Mouse (Mus musculus): ENCODE results near the gene Fam102a. TPM values are rescaled to one million over a fixed set of nuclear protein-coding genes. Genes with fewer than 3 reads are reported as not detected.

Gene Fam102a
- total and polyA plus RNA-seq, 2 experiments from 2014 or later = 7.2 to 24.4 TPM

- TF ChIP-seq CTCF (IDR thresholded peaks at IDR 0.05) = no peak
- H3K27ac ChIP-seq (ENCODE audit: low read depth, low read length) = no peak overlapping the region
These were observed 72.3 kb downstream of the Fam102a start for GRCm38 (mm10) chr2:32607262-32607947.

GRCm38 (mm10) chr2:32608141-32608777, 73.1 kb downstream of the Fam102a start:
- H3K27ac ChIP-seq (ENCODE audit: low read depth, low read length) = no peak overlapping the region
- H3K36me3 ChIP-seq (ENCODE audit: insufficient read depth, low read length) = no peaks in the 10 kb centered on the region; the same call in 1 of the 2 replicates
- ATAC-seq (ENCODE audit: low FRiP score) = peak; percentile 47; the same call in 1 of the 2 replicates
- DNase-seq (ENCODE audit: low spot score) = peak; percentile 54
- H3K27me3 ChIP-seq (ENCODE audit: insufficient read depth, low read length) = no peaks in the 10 kb centered on the region
- WGBS = 11% methylated on average over 25 of the region's 25 CpGs
- peak overlapping the region; percentile 36 for H3K9ac ChIP-seq (replicated peaks; ENCODE audit: low read length, poor library complexity, severe bottlenecking)
- peak overlapping the region; percentile 77 for H3K4me3 ChIP-seq (ENCODE audit: low read depth, low read length)
- TF ChIP-seq CTCF (IDR thresholded peaks at IDR 0.05) = peak; percentile 9; the same call in 1 of the 2 replicates
- no peaks in the 10 kb centered on the region for H3K9me3 ChIP-seq (ENCODE audit: low read length)
- peak overlapping the region; percentile 80 for H3K4me2 ChIP-seq (ENCODE audit: low read depth, low read length, poor library complexity, severe bottlenecking)
- H3K4me1 ChIP-seq (ENCODE audit: insufficient read depth, low read length) = peaks cover 13% of the 10 kb centered on the region

More at GRCm38 (mm10) chr2:32607262-32607947, 72.3 kb downstream of the Fam102a start:
- Histone ChIP-seq H3K4me3 (ENCODE audit: low read depth, low read length) (peak overlapping the region; percentile 77), H3K4me2 (ENCODE audit: low read depth, low read length, poor library complexity, severe bottlenecking) (peak overlapping the region; percentile 80), H3K9me3 (ENCODE audit: low read length) (no peaks in the 10 kb centered on the region), H3K36me3 (ENCODE audit: insufficient read depth, low read length) (no peaks in the 10 kb centered on the region), H3K9ac (replicated peaks; ENCODE audit: low read length, poor library complexity, severe bottlenecking) (peak overlapping the region; percentile 81), H3K4me1 (ENCODE audit: insufficient read depth, low read length) (peaks cover 13% of the 10 kb centered on the region), H3K27me3 (ENCODE audit: insufficient read depth, low read length) (no peaks in the 10 kb centered on the region)
- ATAC-seq (ENCODE audit: low FRiP score) = peak; percentile 18; the same call in 1 of the 2 replicates
- DNase-seq (ENCODE audit: low spot score) = peak; percentile 44
- whole genome bisulfite sequencing = 8% methylated on average over 32 of the region's 34 CpGs

GRCm38 (mm10) chr2:32608778-32609435, 73.8 kb downstream of the Fam102a start:
- TF ChIP-seq CTCF (IDR thresholded peaks at IDR 0.05) = no peak
- Histone ChIP-seq H3K4me3 (ENCODE audit: low read depth, low read length) (peak overlapping the region; percentile 77), H3K9ac (replicated peaks; ENCODE audit: low read length, poor library complexity, severe bottlenecking) (peak overlapping the region; percentile 36), H3K9me3 (ENCODE audit: low read length) (no peaks in the 10 kb centered on the region), H3K27ac (ENCODE audit: low read depth, low read length) (no peak overlapping the region), H3K4me2 (ENCODE audit: low read depth, low read length, poor library complexity, severe bottlenecking) (peak overlapping the region; percentile 80), H3K27me3 (ENCODE audit: insufficient read depth, low read length) (no peaks in the 10 kb centered on the region), H3K4me1 (ENCODE audit: insufficient read depth, low read length) (peaks cover 13% of the 10 kb centered on the region), H3K36me3 (ENCODE audit: insufficient read depth, low read length) (no peaks in the 10 kb centered on the region; the same call in 1 of the 2 replicates)
- DNase-seq (ENCODE audit: low spot score) = no peak
- 49% methylated on average over 18 of the region's 18 CpGs for WGBS
- ATAC-seq (ENCODE audit: low FRiP score) = no peak

- peak; percentile 64 for TF ChIP-seq CTCF (IDR thresholded peaks at IDR 0.05)
- H3K27me3 ChIP-seq (ENCODE audit: insufficient read depth, low read length) = no peaks in the 10 kb centered on the region
- no peak for ATAC-seq (ENCODE audit: low FRiP score)
- DNase-seq (ENCODE audit: low spot score) = peak; percentile 47
- no peaks in the 10 kb centered on the region for H3K9me3 ChIP-seq (ENCODE audit: low read length)
- H3K4me3 ChIP-seq (ENCODE audit: low read depth, low read length) = peak overlapping the region; percentile 23; the same call in 1 of the 2 replicates
- 15% methylated on average over 23 of the region's 23 CpGs for WGBS
- H3K4me2 ChIP-seq (ENCODE audit: low read depth, low read length, poor library complexity, severe bottlenecking) = peak overlapping the region; percentile 43
- peaks cover 13% of the 10 kb centered on the region for H3K4me1 ChIP-seq (ENCODE audit: insufficient read depth, low read length)
- no peak overlapping the region for H3K9ac ChIP-seq (replicated peaks; ENCODE audit: low read length, poor library complexity, severe bottlenecking)
- H3K27ac ChIP-seq (ENCODE audit: low read depth, low read length) = no peak overlapping the region
- H3K36me3 ChIP-seq (ENCODE audit: insufficient read depth, low read length) = peaks cover 5% of the 10 kb centered on the region
These were observed 75.6 kb downstream of the Fam102a start for GRCm38 (mm10) chr2:32610610-32611229.

- H3K36me3 ChIP-seq (ENCODE audit: insufficient read depth, low read length) = peaks cover 5% of the 10 kb centered on the region
- H3K27me3 ChIP-seq (ENCODE audit: insufficient read depth, low read length) = no peaks in the 10 kb centered on the region
- H3K4me2 ChIP-seq (ENCODE audit: low read depth, low read length, poor library complexity, severe bottlenecking) = no peak overlapping the region
- no peaks in the 10 kb centered on the region for H3K9me3 ChIP-seq (ENCODE audit: low read length)
- H3K4me3 ChIP-seq (ENCODE audit: low read depth, low read length) = no peak overlapping the region
- no peak for TF ChIP-seq CTCF (IDR thresholded peaks at IDR 0.05)
- 70% methylated on average over 26 of the region's 26 CpGs for WGBS
- no peak overlapping the region for H3K9ac ChIP-seq (replicated peaks; ENCODE audit: low read length, poor library complexity, severe bottlenecking)
- ATAC-seq (ENCODE audit: low FRiP score) (no peak), DNase-seq (ENCODE audit: low spot score) (no peak)
- H3K4me1 ChIP-seq (ENCODE audit: insufficient read depth, low read length) = peaks cover 13% of the 10 kb centered on the region
- H3K27ac ChIP-seq (ENCODE audit: low read depth, low read length) = no peak overlapping the region
These were observed 77.1 kb downstream of the Fam102a start for GRCm38 (mm10) chr2:32612274-32612673.
